Mouse (Mus musculus): ENCODE results near the gene Txk. TPM values are rescaled to one million over a fixed set of nuclear protein-coding genes. Genes with fewer than 3 reads are reported as not detected.

Txk gene
- polyA plus RNA-seq, 1 experiment: 0.16 TPM

DNA sequence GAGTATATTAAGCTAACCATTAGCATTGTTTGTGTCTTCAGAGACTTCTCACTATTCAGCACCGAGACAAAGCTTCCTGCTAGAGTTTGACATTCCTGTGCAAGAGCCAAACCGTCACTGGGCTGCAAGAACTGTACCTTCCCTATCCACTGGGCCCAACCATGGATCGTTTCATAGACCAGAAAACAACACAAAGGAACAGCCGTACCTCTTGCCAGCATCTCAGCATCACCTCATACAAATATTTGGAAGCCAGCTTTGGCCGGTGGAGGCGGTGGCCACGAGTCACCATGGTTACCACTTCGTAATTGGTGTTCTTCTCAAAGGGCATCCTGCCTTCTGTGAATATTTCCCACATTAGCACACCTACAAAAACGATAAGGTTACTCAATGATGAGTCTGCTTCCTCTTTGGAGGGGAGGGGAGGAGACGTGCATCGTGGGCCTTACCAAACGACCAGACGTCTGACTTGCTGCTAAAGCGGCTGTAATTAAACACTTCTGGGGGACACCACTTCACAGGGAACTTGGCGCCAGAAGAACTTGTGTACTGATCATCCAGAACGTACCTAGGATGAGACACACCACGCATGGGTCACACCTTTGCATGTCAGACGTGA lies 4.7 kb upstream of the Txk start:
- Histone ChIP-seq H3K27ac (ENCODE audit: insufficient read depth, low read length) (no peak overlapping the region), H3K4me1 (ENCODE audit: control insufficient read depth, insufficient read depth, low read length) (no peaks in the 10 kb centered on the region; the same call in 1 of the 2 replicates), H3K4me3 (ENCODE audit: insufficient read depth, low read length) (no peak overlapping the region)
- no peak for TF ChIP-seq CTCF (IDR thresholded peaks at IDR 0.05; ENCODE audit: borderline replicate concordance, insufficient read depth, low read length)
- no peak for TF ChIP-seq POLR2A (IDR thresholded peaks at IDR 0.05; ENCODE audit: low read depth, low read length)

- Histone ChIP-seq H3K27ac (ENCODE audit: insufficient read depth, low read length) (no peak overlapping the region), H3K4me1 (ENCODE audit: control insufficient read depth, insufficient read depth, low read length) (no peaks in the 10 kb centered on the region; the same call in 1 of the 2 replicates), H3K4me3 (ENCODE audit: insufficient read depth, low read length) (no peak overlapping the region)
- TF ChIP-seq CTCF (IDR thresholded peaks at IDR 0.05; ENCODE audit: borderline replicate concordance, insufficient read depth, low read length) (no peak), POLR2A (IDR thresholded peaks at IDR 0.05; ENCODE audit: low read depth, low read length) (no peak)
Observed at GRCm38 (mm10) chr5:72755941-72756340, 3.4 kb upstream of the Txk start.

DNA sequence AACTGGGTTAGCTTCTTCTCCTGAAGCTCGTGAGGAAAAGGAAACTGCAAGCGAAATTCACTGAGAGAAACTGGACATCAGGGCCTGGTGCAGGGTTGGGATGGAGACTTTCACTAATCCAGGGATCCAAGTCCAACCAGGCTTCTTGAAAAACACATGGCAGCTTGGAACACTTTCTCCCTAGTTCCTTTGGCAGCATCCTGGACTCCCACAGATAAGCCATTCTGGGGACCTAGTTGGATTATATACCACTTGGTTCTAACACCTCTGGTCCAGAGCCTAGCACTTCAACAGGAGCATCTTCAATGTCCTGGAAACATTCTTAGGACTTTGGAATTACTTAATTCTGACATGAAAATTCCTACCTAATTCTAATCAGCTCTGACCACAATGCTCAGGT lies 2.5 kb upstream of the Txk start:
- H3K4me3 ChIP-seq (ENCODE audit: insufficient read depth, low read length): no peak overlapping the region
- H3K27ac ChIP-seq (ENCODE audit: insufficient read depth, low read length): no peak overlapping the region
- no peaks in the 10 kb centered on the region; the same call in 1 of the 2 replicates for H3K4me1 ChIP-seq (ENCODE audit: control insufficient read depth, insufficient read depth, low read length)
- TF ChIP-seq CTCF (IDR thresholded peaks at IDR 0.05; ENCODE audit: borderline replicate concordance, insufficient read depth, low read length): no peak
- TF ChIP-seq POLR2A (IDR thresholded peaks at IDR 0.05; ENCODE audit: low read depth, low read length): no peak

GRCm38 (mm10) chr5:72751056-72751758 lies 1.4 kb downstream of the Txk start:
- H3K27ac ChIP-seq (ENCODE audit: insufficient read depth, low read length): no peak overlapping the region
- TF ChIP-seq POLR2A (IDR thresholded peaks at IDR 0.05; ENCODE audit: low read depth, low read length) (no peak), CTCF (IDR thresholded peaks at IDR 0.05; ENCODE audit: borderline replicate concordance, insufficient read depth, low read length) (no peak)
- no peak overlapping the region for H3K4me3 ChIP-seq (ENCODE audit: insufficient read depth, low read length)
- no peaks in the 10 kb centered on the region for H3K4me1 ChIP-seq (ENCODE audit: control insufficient read depth, insufficient read depth, low read length)

DNA sequence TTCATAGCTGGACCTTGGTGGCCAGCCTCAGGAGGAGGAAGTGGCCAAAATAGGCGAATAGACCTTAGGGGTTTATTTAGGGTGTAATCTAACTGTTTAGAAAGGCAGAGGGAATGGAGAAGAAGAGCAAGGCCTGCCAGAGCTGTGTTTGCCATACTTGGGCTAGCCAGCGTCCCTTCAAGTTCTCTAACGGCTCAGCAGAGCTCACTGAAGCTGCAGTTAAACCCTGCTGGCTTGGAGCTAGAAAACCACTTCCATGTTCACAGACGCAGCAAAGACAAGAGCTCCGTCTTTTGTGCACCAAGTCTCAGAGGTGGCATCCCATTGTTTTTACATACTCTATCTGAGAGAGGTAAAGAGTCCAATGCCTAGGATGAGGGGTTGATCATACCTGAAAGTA lies 2.4 kb downstream of the Txk start:
- Histone ChIP-seq H3K4me3 (ENCODE audit: insufficient read depth, low read length) (no peak overlapping the region), H3K4me1 (ENCODE audit: control insufficient read depth, insufficient read depth, low read length) (no peaks in the 10 kb centered on the region), H3K27ac (ENCODE audit: insufficient read depth, low read length) (no peak overlapping the region)
- TF ChIP-seq CTCF (IDR thresholded peaks at IDR 0.05; ENCODE audit: borderline replicate concordance, insufficient read depth, low read length): no peak
- no peak for TF ChIP-seq POLR2A (IDR thresholded peaks at IDR 0.05; ENCODE audit: low read depth, low read length)

GRCm38 (mm10) chr5:72748659-72749265 lies 3.8 kb downstream of the Txk start:
- Histone ChIP-seq H3K4me1 (ENCODE audit: control insufficient read depth, insufficient read depth, low read length) (no peaks in the 10 kb centered on the region), H3K27ac (ENCODE audit: insufficient read depth, low read length) (no peak overlapping the region), H3K4me3 (ENCODE audit: insufficient read depth, low read length) (no peak overlapping the region)
- no peak for TF ChIP-seq POLR2A (IDR thresholded peaks at IDR 0.05; ENCODE audit: low read depth, low read length)
- no peak for TF ChIP-seq CTCF (IDR thresholded peaks at IDR 0.05; ENCODE audit: borderline replicate concordance, insufficient read depth, low read length)

- Histone ChIP-seq H3K27ac (ENCODE audit: insufficient read depth, low read length) (no peak overlapping the region), H3K4me3 (ENCODE audit: insufficient read depth, low read length) (no peak overlapping the region), H3K4me1 (ENCODE audit: control insufficient read depth, insufficient read depth, low read length) (no peaks in the 10 kb centered on the region)
- no peak for TF ChIP-seq POLR2A (IDR thresholded peaks at IDR 0.05; ENCODE audit: low read depth, low read length)
- TF ChIP-seq CTCF (IDR thresholded peaks at IDR 0.05; ENCODE audit: borderline replicate concordance, insufficient read depth, low read length): no peak
Observed at GRCm38 (mm10) chr5:72747384-72747783, 5.2 kb downstream of the Txk start.

GRCm38 (mm10) chr5:72746461-72746860 lies 6.1 kb downstream of the Txk start:
- TF ChIP-seq CTCF (IDR thresholded peaks at IDR 0.05; ENCODE audit: borderline replicate concordance, insufficient read depth, low read length) (no peak), POLR2A (IDR thresholded peaks at IDR 0.05; ENCODE audit: low read depth, low read length) (no peak)

GRCm38 (mm10) chr5:72743103-72743502 lies 9.5 kb downstream of the Txk start:
- Histone ChIP-seq H3K4me1 (ENCODE audit: control insufficient read depth, insufficient read depth, low read length) (no peaks in the 10 kb centered on the region), H3K27ac (ENCODE audit: insufficient read depth, low read length) (no peak overlapping the region), H3K4me3 (ENCODE audit: insufficient read depth, low read length) (no peak overlapping the region)
- TF ChIP-seq POLR2A (IDR thresholded peaks at IDR 0.05; ENCODE audit: low read depth, low read length): no peak

More at GRCm38 (mm10) chr5:72746461-72746860, 6.1 kb downstream of the Txk start:
- H3K27ac ChIP-seq (ENCODE audit: insufficient read depth, low read length): no peak overlapping the region
- no peak overlapping the region for H3K4me3 ChIP-seq (ENCODE audit: insufficient read depth, low read length)
- H3K4me1 ChIP-seq (ENCODE audit: control insufficient read depth, insufficient read depth, low read length): no peaks in the 10 kb centered on the region

DNA sequence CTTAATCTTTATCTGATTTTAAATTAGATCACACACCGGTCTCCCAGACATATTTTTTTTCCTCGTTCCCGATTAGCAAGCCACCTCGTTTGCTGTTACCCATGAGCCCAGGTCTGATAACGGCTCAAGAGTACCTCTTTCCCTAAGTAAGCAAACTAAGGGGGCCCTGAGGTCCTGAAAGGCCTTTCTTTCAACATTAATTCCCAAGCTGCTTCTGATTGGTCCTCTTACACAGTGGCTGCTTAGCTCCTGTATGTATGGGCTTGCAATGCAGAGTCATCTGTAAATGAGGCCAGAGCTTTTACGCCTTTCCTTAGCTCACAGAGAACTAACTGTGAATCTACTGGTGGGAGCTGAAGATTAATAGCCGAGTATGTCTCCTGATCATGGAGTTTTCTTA lies 15.7 kb downstream of the Txk start:
- Histone ChIP-seq H3K4me3 (ENCODE audit: insufficient read depth, low read length) (no peak overlapping the region), H3K27ac (ENCODE audit: insufficient read depth, low read length) (no peak overlapping the region), H3K4me1 (ENCODE audit: control insufficient read depth, insufficient read depth, low read length) (0 out of 2 replicates have a peak, but pooled peaks cover 2% of the 10 kb centered on the region)
- TF ChIP-seq POLR2A (IDR thresholded peaks at IDR 0.05; ENCODE audit: low read depth, low read length) (no peak), CTCF (IDR thresholded peaks at IDR 0.05; ENCODE audit: borderline replicate concordance, insufficient read depth, low read length) (no peak)

All from embryonic fibroblast, embryonic 13.5 days (primary cell).